Mouse (Mus musculus) neutrophil, adult 5-6 weeks (primary cell): ENCODE results near the gene Nrde2. TPM values are rescaled to one million over a fixed set of nuclear protein-coding genes. Genes with fewer than 3 reads are reported as not detected.
A peak's percentile ranks its signal among the peaks of the same experiment; 100 is the strongest.
"Not testable (repeated sequence)": the region's sequence is repeated elsewhere in the genome, so short reads cannot be mapped to it uniquely, and the experiment has no call there.

Source experiments
- ATAC-seq: fragments of 151-379, 151-347 bp; 2 replicates; pipeline ENCODE4 v1.8.0; 2017; ENCODE audit warnings: mild to moderate bottlenecking, moderate TSS enrichment; ENCODE audit not compliant: insufficient number of reproducible peaks, poor library complexity, low FRiP score, severe bottlenecking; ENCODE audit errors: extremely low read depth
- total RNA-seq: library from RNA; stranded (forward); fragments of 200-1000 nt; gene quantifications from 2 replicates; pipeline ENCODE4 v1.2.3, GENCODE M21; 2017

The Nrde2 gene
- total RNA-seq, result 29.8 and 32.6 TPM in 2 replicates

DNA sequence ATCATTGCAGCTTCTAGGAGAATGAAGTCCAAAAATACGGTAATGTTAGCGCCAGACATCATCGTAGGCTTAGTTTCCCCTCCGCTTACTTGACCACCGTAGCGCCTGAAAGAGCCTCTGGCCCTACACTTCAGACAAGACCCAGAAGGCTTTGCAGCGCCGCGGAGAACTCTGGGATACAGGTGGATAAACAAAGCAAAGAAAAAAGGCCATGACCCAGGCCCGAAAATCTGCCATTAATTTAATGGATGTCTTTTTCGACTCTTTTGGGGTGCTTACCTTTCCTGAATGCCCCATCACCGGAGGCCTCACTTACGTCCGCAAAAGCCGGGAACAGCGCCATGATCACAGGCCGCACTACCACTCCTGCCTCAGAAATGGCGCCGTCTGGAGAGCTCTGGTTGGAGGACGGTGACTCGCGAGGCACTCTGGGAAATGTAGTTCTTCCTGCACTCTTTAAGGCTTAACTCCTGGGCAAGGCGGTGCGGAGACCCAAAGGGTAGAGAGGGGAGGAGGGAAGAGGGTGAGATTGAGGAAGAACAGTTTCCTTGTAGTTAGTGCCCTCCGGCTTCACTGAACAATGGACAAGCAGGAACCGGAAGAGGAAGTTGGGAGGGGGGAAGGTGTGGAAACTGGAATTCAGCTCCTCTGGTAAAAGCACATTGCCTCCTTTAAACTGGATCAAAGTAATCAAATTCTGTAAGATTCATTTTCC, at the start of gene Nrde2:
Nrde2 (minus strand) TSS at position 393 of the 715 bp plus-strand sequence.
- ATAC-seq, result peak; percentile 100

DNA sequence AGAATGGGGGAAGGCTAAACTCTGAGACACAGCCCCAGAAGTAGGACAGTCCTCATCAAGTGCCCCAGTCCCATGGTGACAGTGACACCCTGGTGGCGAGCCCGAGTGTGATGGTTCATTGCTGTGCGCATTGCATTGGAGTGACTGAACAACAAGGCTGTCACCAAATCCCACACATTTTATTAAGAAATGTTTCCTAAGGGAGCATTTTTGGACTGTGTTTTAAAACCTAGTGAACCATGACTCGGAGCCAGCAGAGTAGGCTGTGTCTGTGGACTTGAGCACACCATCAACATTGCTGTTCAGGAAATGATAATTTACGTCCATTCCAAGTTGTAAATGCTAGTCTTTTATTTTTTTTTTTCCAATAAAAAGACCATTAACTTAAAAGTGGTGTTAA, 47.5 kb upstream of the Nrde2 start:
- ATAC-seq, result no peak

DNA sequence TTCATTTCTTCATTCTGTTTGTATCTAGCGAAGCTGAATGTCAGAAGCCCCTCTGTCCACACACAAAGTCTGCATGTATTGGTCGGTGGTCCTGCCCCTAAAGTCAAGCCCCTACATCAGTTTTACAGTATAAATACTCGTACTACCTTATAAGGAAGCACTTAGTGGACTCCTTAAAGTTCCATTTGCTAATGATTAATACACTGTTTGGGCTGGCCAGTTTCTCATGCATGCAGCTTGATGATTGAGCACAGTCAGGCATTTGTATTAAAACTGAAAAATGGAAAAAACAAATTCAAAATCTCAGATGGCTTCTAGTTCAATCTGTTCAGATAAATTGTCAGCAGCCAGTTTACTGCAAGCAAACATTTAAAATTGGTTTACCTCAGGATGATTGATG, 47.1 kb upstream of the Nrde2 start:
- no peak for ATAC-seq

DNA sequence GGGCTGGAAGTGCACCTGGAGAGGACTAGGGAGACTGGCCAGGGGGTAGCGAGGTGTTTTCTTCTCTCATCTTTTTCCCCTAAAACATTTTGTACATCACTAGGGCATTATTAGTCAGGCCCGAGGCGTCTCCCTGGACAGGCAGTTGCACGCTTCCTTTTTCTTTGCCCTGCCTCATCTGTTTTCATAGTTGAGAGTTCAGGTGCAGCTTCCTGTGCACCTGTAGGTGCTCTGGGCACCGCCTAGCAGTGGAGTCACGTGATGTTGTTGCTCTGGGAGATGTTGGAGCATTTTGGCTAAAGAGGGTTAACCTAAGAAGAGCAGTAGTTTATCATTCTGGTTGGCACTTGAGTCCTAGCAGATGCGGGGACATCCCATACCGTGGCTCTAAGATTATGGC, 45.7 kb upstream of the Nrde2 start:
- ATAC-seq, result no peak

DNA sequence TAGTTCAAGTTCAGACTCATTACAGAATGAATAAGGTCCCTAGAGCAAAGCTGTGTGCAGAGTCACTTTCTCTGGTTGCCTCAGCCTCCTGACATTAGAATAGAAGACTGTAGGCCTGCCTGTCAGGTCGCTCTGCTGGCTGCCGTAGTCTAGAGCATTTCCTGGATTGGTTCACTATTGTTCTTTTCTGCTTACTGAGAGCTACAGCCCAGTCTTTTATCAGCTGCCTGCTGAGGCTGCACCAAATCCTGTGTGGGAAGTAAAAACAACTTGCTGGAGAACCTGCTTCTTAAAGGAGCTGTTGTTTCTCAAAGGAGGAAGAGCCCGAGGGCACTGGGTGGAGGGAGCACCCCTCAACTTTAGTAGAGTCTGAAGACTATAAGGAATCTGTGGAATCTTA, 44.3 kb upstream of the Nrde2 start:
- no peak for ATAC-seq

DNA sequence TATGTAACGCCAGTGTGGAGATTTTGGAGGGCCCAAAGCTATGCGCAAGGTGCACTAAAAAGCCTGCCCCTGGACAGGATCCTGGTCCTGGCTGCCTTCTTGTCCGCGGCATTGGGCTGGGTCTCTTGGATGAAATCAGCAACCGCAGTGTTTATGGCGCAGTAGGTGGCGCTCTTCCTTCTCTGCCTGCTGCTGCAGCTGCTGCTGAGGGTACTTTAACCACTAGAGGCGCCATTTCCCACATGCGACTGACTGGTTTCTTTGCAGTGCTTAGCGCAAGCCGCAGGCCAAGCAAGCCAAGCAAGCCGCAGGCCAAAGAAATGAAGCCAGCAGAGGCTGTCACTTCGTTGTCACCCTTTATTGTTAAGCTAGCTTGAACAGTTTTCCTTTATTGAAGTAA, 42.4 kb upstream of the Nrde2 start:
- ATAC-seq, result peak; percentile 76

DNA sequence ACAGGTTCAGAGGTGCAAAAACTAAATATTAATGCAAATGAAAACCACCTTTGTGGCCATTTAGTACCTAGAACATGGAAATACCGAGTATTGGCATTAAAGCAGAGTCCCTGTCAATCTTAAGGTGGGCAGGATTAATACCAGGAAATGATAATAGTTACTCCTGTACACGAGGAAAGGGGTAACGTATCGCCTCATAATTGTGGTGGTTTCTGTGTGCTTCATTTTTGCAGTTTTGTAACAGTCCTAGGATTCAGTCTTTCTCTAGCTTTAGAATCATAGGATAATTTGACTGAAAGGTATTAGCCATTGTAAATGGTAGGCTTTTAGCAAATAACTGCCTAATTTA, 41.9 kb upstream of the Nrde2 start:
- no peak for ATAC-seq

DNA sequence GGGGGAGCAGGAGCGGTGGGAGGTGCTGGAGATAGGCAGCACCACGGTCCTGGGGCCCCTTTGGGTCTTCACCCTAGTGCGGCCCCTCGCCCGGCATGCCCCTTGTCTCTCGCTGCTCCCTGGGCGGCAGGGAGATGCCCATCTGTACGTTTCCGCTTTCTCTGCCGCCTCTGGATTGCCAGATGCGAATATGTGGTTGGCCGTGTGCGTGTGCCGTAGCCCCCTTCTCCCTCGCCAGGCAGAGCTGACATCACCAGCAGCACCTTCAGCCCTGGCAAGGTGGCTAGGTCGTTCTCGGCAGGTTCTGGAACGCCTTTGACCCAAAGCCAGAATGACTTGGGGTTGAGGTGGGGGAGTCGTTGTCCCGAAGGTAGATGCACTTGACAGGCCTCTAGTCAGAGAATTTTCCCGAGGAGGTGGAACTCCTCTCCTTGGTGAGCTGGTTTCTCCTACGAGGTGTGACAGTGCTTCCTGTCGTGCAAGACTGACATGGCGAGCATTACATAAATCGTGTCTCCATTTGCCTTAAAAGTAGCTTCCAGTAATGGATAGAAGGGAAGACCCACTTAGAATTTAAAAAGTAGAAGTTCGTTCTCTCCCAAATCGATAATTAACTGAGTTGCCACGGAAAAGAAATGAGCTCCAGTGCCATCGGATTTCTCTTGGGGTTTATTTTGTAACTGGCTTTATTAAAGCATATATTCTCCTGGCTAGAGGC, 41.4 kb upstream of the Nrde2 start:
- ATAC-seq, result no peak

DNA sequence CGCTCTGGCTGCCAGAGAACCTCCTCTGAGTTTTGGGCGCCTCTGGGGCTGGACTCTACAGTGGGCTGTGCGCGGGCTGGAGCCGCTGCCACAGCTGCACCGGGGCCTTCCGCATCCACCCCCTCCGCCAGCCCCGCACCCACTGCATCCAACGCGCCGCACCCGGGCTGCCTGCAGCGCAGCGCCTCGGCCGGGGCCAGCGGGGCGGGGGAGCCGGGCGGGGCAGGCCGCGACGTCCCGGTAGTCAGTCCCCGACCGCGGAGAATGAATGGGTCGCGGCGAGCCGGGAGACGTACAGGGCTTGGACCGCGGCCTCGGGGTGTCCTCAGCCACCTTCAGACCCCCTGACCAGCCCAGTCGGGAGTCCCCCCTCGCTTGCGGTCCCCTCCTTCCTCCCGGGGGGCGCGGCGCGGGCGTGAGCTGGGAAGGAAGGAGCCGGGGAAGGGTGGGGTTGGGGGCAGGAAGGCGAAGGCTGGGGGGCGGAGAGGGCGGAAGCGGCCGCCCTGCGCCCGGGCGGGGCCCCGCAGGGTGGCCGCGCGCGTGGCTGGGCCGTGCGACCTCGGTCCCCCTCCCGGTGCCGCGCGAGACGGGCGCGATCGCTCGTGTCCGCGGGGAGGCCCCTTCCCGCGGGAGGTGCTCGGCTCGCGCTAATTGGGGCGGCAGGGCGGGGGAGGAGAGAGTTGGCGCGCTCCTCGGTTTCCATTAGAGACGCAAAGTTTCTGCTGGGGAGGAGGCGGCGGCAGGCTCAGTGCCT, 40.6 kb upstream of the Nrde2 start:
- 0 out of 2 replicates have a peak, but pooled peaks have one; percentile 1 for ATAC-seq

DNA sequence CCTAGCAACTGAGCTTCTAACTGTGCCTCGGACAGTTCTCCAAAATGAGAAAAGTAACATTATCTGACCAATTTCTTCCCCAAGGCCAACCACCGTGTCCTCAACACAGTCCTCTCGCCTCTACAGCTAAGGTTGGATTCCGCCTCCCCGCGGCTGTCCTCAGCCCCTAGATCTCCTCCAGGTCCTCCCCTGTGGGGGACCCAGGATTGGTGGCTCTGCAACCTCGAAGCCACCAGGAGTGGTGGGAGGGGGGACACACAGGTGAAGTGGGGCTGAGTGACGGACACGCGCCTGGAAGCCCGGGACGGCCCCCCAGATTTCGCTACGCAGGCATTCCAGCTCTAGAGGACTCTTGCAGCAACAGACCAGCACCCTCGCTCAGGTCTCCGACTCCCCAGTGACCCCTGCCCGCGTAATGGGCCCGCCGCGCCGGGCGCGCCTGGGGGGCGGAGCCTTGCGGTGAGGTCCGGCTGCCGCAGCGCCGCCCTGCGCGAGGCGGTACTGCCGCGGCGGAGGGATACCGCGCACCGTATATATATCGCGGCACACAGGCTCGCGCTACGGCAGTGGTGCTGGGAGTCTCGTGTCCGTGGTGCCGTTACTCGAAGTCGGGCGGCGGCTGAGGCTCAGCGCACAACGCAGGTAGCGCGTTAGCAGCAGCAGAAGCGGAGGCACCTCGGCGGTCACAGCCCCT, 39.7 kb upstream of the Nrde2 start, which contains the start of gene Calm1:
Calm1 (plus strand) TSS at position 469 of the 694 bp plus-strand sequence.
- peak; percentile 83 for ATAC-seq

DNA sequence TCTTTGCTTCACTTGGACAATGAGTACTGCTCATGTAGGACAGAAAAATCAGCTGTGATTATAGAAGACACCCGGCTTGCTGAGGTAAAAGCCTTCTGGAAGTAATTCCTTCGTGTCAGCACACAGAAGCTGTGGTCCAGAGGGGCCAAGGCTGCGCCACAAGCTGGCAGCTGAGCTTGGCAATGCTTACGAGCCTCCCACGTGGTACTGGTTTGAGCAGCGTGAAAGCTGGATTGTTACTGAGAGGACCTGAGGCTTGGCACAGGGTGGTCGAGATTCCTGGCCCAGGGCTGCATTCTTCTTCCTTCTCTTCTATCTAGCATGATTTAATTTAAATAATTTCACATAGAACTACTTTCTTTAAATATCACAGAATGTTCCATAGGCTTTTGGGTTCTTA, 37.3 kb upstream of the Nrde2 start:
- ATAC-seq, result no peak

DNA sequence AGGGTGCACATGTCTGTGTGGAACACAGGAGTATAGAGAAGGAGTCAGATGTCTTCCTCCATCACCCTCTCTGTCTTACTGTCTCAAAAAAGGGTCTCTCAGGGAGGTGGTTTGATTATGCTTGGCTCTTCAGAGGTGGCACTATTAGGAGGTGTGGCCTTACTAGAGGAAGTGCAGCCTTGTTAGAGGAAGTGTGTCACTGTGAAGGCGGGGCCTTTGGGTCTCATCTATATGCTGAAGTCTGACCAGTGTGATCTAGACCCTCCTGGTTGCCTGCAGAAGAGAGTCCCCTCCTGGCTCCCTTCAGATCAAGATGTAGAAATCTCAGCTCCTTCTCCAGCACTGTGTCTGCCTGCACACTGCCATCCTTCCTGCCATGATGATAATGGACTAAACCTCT, 34.7 kb upstream of the Nrde2 start:
- ATAC-seq, result peak; percentile 44; the same call in 1 of the 2 replicates

DNA sequence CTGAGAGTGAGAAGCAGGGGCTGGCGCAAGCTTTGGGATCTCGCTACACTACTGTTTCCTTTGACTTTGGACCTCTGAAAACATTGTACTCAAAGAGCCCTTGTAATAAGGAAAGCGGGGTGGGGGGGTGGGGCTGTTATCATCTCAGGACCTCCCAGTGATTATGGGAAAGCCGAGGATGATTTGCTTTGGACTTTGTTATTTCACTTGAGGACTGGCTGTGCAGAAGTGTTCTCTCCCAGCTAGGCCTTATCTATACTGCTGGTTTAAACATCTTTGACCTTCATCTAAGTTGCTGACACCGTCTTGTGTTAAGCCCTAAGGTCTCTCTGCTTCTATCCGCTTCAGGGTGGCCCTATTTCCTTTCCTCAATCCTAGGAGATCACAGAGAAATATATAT, 31.3 kb upstream of the Nrde2 start:
- ATAC-seq, result no peak

DNA sequence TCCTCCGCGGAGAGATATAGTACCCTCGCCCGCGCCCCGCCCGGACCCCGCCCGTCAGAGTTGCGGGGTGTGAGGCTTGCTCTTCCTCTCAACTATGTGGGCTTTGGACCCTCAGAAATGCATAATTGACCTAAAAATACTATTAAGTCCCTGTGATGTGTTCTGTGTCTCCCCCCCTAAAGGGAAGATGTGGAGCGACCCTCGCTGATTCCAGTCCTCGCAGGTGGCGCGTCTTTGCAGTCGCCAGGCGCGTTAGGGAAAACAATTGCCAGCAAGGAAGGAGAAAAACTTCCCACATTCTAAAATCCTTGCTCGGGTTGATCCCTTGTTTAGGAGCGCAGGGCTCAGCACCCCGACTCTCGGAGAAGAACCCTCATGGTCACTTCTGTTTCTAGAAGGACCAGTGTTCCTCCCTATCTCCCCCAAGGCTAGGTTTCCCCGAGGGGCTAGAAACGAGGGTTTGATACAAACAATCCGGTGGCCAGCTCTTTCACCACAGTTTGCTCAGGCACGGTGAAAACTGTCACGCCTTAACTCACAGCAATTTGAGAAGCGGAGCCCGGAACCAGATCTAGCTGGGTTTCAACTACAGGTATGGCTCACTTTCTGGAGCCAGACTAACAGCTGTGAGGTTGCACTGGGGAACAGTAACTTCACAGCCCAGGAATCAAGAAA, 28.4 kb upstream of the Nrde2 start:
- ATAC-seq, result no peak

DNA sequence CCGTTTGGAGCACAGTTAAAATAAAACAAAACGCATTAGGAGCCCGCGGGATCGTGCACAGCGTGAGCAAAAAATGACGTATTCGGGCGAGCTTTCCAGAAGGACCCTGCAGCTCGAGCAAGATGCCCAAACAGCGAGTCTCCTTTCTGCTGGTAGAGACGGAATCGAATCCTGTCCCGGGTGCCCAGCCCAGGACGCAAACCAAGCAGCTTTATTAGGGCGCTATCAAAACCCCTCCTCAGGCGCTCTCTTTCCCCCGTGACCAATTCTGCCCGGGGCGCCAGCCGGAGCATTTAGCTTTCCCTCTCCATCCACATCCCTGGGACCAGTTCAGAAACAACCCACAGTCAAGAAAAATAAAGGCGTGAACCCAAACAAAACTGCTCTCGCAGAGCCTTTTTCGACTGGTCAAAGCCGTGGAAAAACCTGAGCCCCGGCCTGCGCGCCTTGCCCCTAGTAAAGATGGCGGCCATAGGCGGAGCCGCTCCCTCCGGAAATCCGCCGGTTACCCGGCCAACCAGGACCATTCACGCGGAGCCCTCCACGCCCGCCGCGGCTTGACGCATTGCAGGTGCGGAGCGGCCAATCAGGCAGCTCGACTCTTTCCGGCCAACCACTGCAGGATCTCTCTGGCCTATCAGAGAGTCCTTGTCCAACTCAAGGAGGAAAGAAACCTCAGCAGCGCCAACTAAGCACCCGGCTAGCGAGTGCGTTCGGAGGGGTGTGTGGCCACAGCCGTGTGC, 27.7 kb upstream of the Nrde2 start:
- ATAC-seq, result peak; percentile 90

DNA sequence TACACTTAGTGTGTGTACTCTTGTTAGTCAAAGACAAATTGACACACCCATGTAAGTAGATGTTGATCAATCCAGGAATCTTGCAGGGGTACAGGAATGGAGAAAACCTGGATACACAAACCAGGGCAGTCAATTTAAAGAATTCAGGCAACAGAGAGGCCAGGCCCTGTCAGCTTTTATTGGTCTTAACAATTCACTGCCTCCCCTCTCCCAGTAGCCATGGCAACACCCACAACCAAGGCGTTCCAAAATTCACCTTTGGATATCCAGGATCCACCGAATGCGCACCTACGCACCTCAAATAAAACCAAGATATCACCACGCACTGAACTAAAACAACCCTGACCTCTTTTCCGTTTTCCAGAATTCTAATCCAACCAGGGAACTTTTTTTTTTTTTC, 26.9 kb upstream of the Nrde2 start:
- ATAC-seq, result no peak

DNA sequence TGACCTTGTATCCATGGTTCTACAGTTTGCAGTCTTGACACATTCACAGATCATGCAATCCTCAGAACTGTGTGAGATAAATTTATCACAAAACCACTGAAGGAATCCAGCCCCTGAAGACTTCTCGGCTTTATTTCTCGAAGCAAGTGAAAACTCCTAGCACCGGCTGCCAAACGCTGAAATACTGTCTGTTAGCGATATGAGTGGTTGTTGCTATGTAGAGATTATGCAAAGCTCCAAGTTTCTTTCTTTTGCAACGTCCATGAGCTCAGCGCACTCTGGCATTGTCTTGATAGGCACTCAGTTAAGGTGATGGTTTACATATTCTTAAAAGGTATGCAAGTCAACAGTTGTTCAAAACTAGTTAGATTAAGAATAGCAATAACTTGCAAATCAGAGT, 26.4 kb upstream of the Nrde2 start:
- no peak for ATAC-seq

DNA sequence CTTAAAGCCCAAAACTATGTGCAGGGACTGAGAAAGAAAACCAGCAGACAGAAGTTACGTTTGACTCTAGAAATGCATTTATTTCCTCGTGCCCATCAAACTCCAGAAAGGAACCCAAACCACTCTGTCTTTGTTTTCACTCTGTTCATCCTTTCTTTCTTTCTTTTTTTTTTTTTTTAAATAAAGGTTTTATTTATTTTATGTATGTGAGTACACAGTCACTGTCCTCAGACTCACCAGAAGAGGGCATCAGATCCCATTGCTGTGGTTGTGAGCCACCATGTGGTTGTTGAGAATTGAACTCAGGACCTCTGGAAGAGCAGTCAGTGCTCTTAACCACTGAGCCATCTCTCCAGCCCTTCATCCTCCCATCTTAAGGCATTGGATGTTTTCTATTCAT, 25.5 kb upstream of the Nrde2 start:
- ATAC-seq, result not testable (repeated sequence)
